Mouse (Mus musculus) adrenal gland, postnatal 25 days (tissue): ENCODE measurements around the gene Gstt2. TPM values are rescaled to one million over a fixed set of nuclear protein-coding genes. Genes with fewer than 3 reads are reported as not detected.

Experiments
- DNase-seq: peaks from one replicate; pipeline ENCODE4 v3.0.0; 2021; ENCODE audit warnings: mixed read lengths
- long read RNA-seq: library from polyadenylated mRNA; stranded (forward); transcript quantifications from one replicate; pipeline ENCODE4 v2.0.0, GENCODE M21; 2021
- total RNA-seq: library from RNA; stranded (reverse); gene quantifications from 2 replicates; pipeline ENCODE4 v1.2.3, GENCODE M21; 2021

The Gstt2 gene
- total RNA-seq, result 34.2 and 41.5 TPM in 2 replicates
- long read RNA-seq, transcript Gstt2-201 (5 exons, 1,370 nt), result major isoform, 15 of 26 reads
- long read RNA-seq, partial matches to known transcripts, result 2 of 26 reads
- long read RNA-seq, other reads (novel, unspliced or antisense), result 7 of 26 reads

DNA sequence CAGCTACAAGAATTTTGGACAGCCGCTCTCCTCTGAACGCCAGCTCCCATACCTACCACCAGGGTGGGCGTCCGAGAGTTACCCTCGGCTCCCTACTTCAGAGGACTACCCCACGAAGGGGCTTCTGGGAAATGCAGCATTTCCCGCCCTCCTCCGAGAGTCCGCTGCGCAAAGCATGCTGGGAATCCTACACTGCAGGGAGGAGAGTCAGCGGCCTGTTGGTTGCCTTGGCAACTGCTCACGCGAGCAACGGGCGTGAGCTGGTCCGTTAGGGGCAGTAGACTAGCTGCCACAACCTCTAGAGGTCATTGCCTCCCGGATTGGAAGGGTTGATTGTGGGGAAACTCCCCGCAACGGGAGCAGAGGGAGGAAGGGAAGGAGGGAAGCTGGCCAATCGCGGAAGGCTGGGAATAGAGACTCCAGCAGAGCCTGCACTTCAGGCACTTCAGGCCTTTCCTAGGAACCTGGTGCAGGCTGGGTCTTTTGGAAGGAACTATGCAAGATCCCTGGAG lies at the start of gene Gstt2:
Gene Gstt2, minus strand, starts transcription at position 177 of the 512 bp plus-strand sequence.
- peak; percentile 92 for DNase-seq

DNA sequence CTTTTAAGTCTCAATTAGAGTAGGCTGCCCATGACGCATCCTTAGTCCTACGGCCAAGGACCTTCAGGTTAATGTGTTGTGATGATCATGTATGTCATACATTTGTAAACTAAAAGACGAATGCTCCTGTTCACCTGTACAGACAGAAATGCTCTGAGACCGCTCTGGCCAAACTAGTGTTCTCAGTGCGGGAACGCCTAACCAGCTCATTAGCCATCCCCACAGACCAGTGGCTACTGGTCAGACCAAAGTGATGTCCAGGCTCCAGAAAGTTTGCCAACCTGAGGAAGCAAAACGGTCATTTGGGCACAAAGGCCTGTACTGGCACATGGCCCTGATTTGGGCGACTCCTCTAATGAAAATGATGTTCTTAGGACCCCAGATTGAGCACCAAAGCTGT lies 47.5 kb upstream of the Gstt2 start:
- no peak for DNase-seq

DNA sequence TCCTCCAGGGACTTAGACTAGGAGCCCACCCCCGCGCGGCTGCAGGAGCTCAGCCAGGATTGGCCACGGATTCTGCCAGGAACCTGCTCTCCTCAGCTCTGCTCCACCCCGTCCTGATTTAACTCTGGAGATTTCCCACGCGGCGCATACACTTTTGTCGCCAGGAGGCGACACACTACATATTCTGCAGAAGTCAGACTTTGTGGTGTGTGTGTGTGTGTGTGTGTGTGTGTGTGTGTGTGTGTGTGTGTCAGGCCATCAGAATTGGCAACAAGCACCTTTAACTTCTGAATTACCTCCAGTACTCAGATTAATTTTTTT lies 46.0 kb upstream of the Gstt2 start:
- DNase-seq, result peak; percentile 72

DNA sequence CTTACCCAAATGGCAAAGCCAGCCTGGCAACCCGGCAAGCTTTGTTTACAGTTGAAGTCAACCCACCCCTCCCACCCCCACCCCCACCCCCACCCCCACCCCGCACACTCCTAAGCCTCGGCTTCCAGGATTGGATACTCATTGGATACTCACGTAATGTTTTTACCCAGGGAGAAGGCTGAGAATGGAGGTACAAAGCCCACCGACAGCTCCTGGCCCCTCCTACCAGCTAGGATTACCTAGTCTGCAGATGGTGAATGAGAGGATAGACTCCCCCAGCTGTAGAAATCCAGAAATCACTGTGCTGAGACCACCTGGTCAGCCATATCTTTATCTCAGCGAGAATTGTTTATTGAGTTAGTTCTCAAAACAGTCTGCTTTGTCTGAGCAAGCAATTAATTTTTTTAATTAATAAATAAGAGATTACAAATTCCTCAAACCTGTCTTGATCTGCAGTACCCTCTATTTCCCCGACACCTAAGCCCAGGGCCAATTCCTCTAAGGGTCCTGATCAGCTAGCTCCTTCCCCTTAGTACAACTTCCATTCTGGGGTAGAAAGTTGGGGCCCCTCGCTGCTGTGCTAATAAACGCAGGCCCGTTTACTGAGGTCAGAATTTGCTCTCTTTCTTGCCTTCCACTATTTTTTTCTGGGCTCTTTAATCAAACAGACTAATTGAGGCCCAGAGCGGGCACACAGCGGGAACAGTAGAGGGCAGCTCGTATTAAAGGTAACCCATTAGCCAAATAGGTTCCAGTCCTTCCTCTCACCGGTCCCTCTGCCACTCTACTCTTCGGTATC lies 45.4 kb upstream of the Gstt2 start:
- DNase-seq, result no peak

DNA sequence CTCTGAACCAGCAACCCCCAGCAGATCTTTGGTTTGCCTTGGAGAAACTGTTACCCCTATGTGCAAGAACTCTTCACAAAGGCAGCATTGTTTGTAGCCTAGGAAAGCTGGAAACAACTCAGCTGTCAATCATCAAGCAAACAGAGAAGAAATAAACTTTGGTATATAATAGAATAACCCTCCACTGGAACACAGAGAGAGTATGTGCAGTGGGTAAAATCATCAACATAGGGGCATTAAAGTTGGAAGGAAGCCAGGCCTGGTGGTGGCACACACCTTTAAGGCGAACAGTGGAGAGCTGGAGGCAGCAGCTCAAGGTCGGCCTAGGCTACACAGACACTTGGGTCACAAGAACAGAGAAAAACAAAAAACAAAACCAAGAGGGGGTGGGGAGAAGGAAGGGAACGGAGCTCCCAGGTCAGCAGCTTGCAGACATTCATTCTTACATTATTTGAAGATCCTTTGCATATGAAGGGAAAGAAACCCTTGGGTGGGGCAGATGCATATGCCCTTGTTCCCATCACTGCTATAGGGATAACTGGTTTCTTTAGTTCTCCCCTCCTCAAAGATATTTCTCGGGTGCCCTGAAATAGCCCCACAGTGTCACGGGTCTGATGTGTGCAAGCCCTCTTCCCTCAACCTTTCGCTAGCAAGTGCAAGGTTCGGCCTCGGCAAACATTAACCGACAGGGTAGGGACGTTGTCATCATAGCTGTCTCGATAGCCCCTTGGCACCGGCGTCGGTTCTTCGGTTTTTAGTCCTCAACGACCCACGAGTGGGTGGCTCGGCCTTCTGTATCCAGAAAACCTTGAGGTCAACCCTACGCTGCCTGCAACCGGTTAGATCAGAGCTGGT lies 44.6 kb upstream of the Gstt2 start:
- no peak for DNase-seq

DNA sequence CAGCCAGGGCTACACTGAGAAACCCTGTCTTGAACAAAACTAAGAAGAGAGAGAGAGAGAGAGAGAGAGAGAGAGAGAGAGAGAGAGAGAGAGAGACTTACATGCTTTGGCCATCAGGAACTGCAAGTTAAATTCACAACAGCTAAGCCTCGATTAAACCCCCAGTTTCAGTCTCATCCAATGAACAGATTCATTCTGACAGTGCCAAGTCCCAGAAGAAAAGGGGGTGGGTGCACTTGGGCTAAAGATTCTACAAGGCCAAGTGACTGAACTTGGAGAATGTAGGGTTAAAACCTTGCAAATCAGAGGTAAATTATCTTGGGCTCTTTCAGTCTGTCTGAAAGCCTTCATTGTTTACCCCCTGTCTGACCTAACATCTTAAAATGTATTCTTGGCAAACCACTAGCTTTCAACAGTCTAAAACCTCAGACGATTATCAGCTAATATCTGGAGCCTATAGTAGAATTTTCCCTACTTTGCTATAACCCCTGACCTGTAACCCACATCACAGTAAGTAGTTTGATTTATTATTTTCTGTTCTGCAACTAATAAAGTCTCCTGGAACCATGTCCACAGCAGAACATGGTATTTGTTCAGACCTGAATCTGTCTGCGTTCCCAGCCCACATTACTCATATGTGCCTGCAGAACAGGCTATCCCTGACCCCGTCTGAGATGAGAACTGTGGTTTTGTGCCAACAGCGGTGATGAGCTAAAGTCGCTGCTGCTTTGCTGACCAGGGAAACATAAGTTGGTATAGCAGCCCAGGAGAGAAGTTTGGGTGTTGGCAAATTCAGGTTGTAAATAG lies 43.8 kb upstream of the Gstt2 start:
- no peak for DNase-seq

DNA sequence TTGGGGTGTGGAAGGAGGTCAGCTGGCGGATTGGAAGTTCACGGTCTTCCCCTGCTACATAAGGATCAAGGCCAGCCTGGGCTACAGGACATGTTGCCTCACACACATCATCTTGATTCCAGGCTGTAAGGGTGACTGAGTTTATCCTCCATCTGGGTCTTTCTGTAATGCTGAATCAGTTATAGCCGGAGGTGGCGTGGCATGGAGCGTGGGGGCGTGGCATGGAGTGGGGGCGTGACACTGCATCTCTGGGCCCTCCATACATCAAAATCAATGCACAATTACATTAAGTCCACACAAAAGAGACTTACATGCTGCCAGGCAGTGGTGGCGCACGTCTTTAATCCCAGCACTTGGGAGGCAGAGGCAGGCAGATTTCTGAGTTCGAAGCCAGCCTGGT lies 43.1 kb upstream of the Gstt2 start:
- no peak for DNase-seq

DNA sequence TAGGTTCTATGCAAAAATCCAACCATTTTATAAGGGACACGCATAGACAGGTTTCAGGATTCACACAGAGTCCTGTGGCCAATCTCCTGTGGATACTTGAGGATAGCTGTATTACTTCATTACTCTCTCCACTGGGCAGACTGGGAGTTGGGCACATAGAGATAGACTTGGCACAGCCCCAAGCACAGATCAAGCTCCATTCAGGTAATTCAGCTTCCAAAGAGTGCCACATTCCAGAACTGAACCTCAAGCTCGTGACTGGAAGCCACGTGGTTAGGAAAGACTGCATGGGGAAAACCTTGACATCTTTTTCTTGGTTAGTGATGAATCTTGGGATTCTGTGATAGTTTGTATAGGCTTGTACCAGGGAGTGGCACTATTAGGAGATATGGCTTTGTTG lies 41.6 kb upstream of the Gstt2 start:
- no peak for DNase-seq

DNA sequence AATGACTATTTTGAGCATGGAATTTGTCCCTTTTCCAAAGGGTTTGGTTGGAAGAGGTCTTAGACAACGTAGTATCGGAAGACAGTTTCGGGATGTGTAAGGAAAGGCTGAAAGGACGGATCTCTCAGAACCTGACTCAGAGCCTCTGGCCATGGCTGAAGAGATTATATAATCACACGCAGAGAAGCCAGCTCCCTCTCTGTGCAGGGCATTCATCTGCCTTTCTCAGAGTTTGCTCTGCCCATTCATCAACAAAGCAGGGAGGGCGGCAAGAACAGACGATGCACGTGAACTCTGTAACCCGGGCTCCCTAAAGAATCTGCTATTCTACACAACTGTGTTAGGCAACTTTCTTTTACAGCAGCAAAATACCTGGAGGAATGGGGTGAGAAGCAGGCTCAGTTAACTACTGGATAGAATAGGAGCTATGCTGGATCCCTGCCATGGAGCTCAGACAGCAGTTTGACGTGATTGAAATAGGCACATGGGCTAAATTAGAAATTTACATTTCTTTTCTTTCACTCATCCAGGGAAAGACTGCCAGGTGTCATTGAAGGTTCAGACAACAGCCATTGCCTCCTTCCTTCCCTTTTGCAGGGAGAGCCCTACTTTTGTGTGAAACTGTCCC lies 36.4 kb upstream of the Gstt2 start:
- no peak for DNase-seq

DNA sequence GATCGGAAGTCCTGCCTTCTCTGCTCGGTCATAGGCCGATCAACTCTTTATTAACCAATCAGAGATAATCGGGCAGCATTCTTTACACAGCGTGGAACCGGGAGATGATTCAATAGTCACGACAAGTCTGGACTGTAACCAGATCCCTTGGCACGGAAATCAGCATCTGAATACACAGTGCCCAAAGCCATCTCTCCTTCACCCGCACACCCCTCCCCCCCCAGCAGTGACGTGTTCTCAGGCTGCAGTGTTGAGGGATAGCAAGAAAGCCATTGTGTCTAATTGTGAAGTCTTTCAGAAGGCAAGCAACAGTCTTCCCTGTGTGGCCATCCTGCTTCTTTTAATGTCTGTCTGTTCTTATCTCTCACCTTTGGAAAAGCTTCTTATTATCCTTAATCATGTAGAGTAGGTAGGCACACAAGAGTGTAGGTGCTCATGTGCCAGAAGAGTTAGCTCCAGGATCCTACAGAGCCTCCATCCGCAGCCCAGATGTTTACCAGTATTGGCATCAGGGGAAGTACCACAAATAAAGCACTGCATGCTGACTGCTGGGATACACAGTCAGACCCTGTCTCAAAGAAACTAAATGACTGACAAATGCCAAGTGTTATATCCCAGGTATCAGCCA lies 35.8 kb upstream of the Gstt2 start:
- DNase-seq, result peak; percentile 84

DNA sequence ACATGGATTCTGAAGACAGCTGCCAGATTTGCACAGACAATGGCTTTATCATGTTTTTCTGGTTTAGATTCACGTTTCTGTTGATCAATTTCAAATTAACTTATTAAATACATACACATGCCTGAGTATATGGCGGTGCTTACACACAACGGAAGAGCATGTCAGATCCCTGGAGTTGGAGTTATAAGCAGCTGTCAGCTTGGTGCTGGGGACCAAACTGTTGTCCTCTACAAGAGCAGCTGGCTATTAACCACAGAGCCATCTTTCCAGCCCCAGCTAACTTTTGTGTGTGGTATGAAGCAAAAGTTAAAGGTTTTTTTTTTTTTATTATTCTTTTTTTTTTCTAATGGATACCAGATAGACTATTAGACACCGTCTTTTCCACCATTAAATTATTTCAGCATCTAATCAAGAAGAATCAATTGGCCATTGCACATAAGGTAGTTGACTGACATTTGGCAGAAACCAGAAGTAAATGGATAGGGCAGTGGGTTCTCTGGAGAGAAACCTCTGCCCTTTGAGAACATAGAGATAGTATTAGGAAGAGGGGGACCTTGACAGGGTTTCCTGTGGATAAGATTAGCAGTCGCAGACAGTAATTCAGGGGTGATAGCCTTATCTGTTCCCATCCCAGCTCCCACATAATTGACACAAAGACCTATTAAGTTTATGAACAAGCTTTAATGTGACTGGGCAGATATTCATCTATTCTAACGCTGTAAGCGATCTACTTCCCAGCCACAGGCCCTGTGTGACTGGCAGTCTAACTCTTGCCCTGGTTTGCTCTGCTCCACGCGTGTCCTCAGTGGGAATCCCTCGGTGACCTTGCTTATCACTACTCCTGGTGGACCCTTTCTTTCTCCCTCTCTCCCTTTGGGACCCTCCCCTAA lies 35.0 kb upstream of the Gstt2 start:
- DNase-seq, result no peak

DNA sequence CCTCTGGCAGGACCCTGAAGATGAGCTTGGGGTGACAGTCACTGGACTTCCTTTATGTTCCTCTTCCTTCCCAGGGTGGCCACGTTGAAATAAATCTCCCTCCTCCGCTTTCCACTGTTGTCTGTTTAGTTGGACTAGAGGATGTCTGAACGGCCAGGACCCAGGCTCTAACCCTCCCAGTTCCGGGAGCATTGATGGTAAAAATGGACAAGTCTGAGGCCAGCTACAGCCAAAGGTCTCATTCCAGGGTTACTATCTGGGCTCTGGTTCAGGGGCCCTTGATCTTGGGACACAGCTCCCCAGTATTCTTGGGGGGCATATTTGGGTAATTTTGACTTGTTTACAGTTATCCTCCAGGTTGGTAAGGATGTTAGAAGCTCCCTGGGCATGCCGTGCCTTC lies 24.4 kb upstream of the Gstt2 start:
- no peak for DNase-seq

DNA sequence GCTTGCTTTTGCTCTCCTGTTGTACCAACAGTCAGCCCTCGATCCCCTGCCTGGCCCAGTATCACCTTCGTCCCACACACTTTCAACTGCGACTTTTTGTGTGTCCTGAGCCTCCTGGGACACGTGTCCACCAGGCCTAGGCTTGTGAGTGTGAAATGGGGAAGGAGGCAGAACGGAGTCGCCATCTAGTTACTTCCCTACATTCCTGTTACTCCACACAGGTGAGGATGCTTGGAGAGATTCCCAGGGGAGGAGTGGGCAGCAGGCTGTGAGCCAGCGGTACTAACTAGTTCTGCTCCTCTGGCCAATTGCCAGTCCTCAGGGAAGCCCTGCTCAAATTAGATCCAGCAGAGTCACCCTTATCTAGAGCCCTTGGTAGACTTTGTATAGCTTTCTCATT lies 23.5 kb upstream of the Gstt2 start:
- no peak for DNase-seq

DNA sequence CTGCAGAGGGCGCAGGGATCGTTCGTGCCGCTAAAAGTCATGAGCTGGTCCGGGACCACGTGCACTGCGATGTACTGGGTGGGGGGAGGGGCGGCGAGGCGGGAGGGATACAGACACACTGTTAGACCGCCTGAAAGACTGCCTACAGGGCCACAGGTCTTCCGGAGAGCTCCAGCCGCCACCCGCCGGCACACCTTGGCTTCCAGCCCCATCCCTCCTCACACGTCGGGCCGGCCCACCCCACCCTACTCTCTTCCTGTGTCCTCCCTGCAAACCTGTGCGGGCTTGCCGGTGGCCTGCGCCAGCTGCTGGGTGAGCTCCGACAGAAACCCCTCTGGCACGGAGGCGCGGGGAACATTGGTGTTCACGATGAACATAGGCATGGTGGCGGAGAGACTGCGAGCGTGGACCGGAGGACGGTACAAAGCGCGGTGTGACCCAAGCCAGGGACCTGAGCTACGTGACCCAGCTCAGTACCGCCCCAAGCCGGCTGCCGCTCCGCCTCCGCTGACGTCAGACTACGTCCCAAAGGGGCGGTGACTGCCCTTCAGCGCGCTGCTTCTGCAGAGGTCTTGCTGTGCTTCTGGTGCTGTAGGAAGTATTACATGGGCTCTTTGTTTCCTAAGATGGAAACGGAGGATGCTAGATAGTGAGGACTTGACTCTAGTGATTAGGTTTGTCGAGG lies 22.7 kb upstream of the Gstt2 start, which contains the start of gene Mif:
Gene Mif, minus strand, starts transcription at position 455 of the 685 bp plus-strand sequence.
- peak; percentile 85 for DNase-seq

DNA sequence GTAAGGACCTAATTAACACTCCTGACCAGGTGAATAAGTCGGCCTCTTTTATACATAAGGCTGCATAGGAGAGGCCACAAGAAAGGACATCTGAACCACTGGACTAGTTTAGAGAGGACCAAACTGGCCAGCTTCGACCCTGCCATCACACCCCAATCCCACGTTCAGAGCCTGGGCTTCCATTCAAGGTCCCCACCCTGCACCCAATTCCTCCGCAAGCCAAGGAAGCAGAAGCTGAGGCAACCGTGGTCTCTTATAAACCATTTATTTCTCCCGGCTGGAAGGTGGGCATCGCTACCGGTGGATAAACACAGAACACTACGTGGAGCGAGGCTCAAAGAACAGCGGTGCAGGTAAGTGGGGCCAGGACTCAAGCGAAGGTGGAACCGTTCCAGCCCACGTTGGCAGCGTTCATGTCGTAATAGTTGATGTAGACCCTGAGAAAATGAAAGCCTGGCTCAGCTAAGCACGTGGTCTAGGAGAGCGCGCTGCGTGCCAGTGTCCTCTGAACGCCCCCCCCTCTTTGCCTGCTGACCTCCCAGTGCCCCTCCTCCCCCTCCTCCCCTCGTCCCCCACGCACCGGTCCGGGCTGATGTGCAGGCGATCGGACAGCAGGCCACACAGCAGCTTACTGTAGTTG lies 22.0 kb upstream of the Gstt2 start:
- DNase-seq, result no peak

DNA sequence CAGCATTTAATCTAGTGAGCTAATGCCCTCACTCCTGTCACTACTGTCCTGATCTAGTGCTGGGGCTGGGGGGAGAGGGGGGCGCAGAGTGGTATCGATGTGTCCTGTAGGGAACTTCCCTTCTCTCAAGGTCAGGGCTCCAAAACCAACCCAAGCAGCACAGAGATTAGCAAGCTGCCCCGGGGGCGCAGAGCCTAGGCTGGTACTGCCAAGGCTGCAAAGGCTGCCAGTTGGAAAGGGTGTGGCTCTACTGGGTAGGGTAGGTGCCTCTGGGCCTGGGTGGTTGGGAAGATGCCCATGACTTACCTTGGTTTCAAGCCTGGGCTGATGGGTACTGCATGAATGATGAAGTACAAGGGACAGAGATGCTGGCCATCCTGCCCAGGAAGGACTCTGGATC lies 20.4 kb upstream of the Gstt2 start:
- DNase-seq, result no peak

DNA sequence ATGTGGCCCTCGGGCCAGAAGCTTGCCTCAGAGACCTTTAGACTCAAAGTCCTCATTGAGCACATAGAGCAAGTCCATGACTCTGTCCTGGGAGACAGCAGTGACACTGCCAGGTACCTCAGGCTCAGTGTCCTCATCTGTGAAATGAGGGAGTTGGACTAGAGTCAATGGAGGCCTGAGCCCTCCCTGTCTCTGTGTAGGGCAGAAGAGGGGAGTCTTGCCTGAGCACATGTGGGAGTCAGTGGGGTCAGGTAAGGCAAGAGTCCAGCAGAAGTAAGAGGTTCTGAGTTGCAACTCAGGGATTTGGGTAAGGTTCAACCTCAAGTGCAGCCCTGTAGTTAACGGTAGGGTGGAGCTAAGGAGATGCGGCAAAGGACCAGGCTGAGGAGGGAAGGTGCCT lies 19.8 kb upstream of the Gstt2 start:
- no peak for DNase-seq

DNA sequence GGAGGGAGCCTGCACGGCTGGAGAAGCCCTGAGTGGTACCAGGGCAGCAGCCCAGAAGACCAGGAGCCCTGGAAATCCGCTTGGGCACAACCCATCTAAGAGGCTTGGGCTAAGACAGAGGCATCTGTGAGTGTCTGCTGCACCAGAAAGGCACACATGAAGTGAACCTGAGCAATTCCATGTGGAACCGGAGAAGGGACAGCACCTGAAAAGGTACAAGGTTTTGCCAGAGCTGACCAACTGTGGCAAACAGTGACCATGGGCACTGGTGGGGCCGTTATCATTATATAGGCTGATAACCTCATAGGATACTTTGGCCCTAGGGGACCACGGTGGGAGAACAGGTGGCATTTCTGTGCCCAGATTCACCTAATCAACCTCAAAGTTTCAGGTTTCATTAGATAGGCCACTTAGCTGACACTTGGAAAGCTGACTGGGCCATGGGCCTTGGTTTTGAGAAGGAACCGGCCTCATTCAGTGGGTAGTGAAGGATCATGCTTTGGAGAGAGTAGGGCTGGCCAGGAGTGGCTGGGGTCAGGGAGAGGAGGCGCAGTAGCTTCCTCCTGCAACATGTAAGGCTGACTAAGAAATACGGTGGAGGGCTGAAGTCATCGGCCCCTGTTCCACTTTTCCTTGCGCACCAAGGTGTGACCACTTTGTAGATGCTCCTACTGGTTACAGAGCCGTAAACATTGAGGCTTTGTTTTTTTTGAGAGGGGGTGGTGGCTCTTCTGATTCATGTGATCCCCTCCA lies 19.1 kb upstream of the Gstt2 start:
- no peak for DNase-seq
